Mouse (Mus musculus) macrophage (primary cell): Measurements from ENCODE around the gene Tiam1. TPM values are rescaled to one million over a fixed set of nuclear protein-coding genes. Genes with fewer than 3 reads are reported as not detected.

Experiments used
- H3K27ac ChIP-seq: fragments of 350-480 bp; formaldehyde crosslinking; 2 replicates; pipeline ENCODE4 v1.9.0; 2021
- H3K36me3 ChIP-seq: fragments of 350-480 bp; formaldehyde crosslinking; 2 replicates; pipeline ENCODE4 v1.9.0; 2021; ENCODE audit errors: inconsistent target
- H3K4me3 ChIP-seq: fragments of 350-480 bp; formaldehyde crosslinking; 2 replicates; pipeline ENCODE4 v1.9.0; 2021; ENCODE audit errors: inconsistent target
- H3K79me2 ChIP-seq: fragments of 350-480 bp; formaldehyde crosslinking; 2 replicates; pipeline ENCODE4 v1.9.0; 2021; ENCODE audit errors: inconsistent target
- WGBS: methylation state at CpG from one replicate; pipeline ENCODE4 v1.1.7; 2026; ENCODE audit warnings: inconsistent platforms; ENCODE audit not compliant: missing documents; 5-methylcytosine and 5-hydroxymethylcytosine counted together
- polyA plus RNA-seq: library from polyadenylated mRNA; stranded (reverse); fragments of 250-400 nt; gene quantifications from 3 replicates; pipeline ENCODE4 v1.2.4, GENCODE M21; 2018; ENCODE audit warnings: inconsistent platforms

Gene Tiam1
- polyA plus RNA-seq, 1 experiment from 2014 or later = 3.5 TPM

DNA sequence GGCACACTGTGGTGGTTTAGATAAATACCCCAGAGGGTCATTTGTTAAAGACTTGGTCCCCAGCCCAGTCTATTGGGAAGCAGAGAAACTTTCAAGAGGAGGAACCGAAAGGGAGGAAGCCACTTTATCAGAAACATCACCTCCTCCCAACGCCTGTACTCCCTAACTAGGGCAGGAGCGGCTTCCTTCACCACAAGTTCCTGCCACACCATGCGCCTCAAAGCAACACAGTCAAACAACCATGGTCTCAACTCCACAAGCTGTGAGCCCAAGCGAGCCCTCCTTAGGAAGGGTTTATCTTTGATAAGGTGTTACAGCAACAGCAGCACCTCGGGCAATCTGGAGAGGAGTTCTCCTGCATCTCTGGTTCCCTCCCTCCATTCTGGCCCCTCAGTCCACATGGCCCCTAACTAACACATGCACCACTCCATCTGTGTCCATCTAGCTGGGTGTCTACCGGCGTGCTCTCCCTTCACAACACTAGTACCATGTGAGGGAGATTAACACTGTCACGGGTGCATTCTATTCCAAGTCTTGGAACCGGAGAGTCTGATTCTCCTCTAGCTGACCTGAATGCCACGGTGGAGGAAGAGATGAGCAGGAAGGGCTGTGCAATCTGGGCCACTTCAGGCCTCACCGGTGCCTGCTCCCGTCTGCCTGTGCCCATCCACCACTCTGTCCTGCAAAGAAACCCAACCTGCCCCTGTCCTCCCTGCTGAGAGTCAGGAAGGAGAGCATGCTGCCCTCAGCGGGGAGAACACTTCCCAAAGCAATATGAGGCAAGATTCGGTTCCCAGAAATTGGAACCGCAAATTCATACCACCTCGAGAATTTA is 149.4 kb downstream of the Tiam1 start:
- WGBS = 30% methylated on average over 17 of the region's 17 CpGs
- H3K79me2 ChIP-seq = no peaks in the 10 kb centered on the region
- no peaks in the 10 kb centered on the region for H3K36me3 ChIP-seq
- no peak overlapping the region for H3K4me3 ChIP-seq
- no peak overlapping the region for H3K27ac ChIP-seq

GRCm38 (mm10) chr16:89993506-89993905 is 150.1 kb downstream of the Tiam1 start:
- no peak overlapping the region for H3K4me3 ChIP-seq
- H3K79me2 ChIP-seq = no peaks in the 10 kb centered on the region
- H3K27ac ChIP-seq = no peak overlapping the region
- no peaks in the 10 kb centered on the region for H3K36me3 ChIP-seq
- WGBS = 57% methylated on average over 4 of the region's 4 CpGs

- no peak overlapping the region for H3K27ac ChIP-seq
- H3K4me3 ChIP-seq = no peak overlapping the region
- H3K36me3 ChIP-seq = no peaks in the 10 kb centered on the region
- no peaks in the 10 kb centered on the region for H3K79me2 ChIP-seq
- 87% methylated on average over 11 of the region's 12 CpGs for WGBS
Observed at GRCm38 (mm10) chr16:89991701-89992152, 151.8 kb downstream of the Tiam1 start.

DNA sequence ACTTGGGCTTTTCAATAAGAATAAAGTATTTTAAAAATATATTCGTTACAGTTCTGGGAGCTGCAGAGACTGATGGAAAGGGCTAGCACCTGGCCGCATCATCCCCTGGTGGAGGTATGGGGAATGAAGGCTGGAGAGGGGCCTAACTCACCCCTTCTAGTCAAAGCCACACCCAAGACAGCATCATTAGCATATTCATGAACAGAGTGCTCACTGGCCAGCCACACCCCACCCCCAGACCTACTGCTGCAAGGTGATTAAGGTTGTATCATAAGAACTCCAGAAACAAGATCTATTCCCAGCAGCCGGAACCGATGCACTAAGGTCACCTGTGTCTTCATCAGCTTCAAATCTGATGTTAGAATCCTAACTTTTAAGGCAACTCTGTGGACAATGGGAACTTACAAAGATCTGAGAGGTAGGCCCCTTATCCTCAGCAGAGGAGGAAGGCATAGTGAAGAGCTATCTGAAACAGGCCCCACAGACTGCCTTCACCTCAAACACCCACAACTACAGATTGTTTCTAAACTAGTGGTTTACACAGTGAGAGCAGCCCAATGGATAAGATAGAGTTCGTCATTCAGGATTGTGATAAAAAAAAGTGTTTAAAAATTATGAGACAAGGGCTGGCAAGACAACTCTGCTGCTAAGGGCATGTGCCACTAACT is 153.1 kb downstream of the Tiam1 start:
- no peak overlapping the region for H3K4me3 ChIP-seq
- H3K79me2 ChIP-seq = no peaks in the 10 kb centered on the region
- H3K36me3 ChIP-seq = no peaks in the 10 kb centered on the region
- no peak overlapping the region for H3K27ac ChIP-seq
- 96% methylated on average over 5 of the region's 5 CpGs for WGBS

DNA sequence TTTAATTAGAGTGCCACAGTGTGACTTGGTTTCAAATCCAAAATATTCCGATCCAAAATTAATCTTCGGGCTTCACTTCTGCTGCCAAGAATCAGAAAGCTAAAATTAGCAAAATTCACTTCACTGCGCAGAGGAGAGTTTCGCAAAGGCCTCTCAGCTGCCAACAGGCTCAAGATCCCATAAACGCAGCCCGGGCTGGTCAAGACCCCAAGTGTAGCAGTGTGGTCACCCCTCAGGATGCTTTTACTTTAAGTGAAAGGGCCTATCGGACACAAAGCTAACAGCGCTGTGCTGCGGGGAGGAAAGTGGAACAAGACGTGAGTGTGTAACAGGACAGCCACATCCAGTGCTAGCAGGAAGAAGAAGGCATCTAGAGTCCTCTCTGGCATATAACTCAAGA is 153.8 kb downstream of the Tiam1 start:
- H3K79me2 ChIP-seq = no peaks in the 10 kb centered on the region
- H3K36me3 ChIP-seq = no peaks in the 10 kb centered on the region
- H3K4me3 ChIP-seq = no peak overlapping the region
- no peak overlapping the region for H3K27ac ChIP-seq
- 88% methylated on average over 10 of the region's 10 CpGs for WGBS

DNA sequence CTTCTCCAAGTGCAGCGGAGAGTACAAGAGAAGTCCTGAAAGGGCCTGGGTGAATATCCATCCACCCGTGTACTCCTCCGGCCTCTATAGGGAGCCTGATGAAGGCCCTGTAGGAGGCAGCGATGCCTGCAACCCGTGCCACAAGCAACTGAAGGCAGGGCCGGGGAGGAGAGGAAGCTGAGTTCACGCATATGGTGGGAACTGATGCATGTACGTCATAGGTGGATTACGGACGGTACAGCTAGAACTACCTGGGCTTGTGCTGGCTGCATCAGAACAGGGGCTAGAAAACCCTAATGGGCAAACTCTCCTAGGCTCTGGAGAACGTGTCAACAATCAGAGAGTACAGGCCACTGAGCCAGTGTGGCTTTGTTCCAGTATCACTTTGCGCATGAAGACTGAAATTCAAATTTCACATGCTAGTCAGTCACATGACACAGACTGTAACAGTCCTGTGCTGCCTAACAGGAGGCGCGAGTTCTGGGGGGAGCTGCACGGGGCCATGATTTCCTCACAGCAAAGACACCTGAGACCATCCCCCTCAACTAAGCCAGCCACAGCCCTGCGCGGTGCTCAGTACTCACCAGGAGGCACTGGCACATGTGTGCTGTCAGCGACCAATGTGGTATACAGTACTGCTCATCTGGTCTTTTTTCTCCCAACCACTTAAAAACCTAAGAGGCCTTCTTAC is 156.8 kb downstream of the Tiam1 start:
- H3K4me3 ChIP-seq = no peak overlapping the region

GRCm38 (mm10) chr16:89985702-89986481 is 157.7 kb downstream of the Tiam1 start:
- WGBS = 10% methylated on average over 20 of the region's 20 CpGs
- Histone ChIP-seq H3K4me3 (peak overlapping the region; percentile 2; the same call in 1 of the 2 replicates), H3K27ac (peak overlapping the region; percentile 24), H3K36me3 (no peaks in the 10 kb centered on the region), H3K79me2 (no peaks in the 10 kb centered on the region)

More for the DNA sequence above, 156.8 kb downstream of the Tiam1 start:
- H3K27ac ChIP-seq = peak overlapping the region; percentile 24; the same call in 1 of the 2 replicates
- WGBS = 47% methylated on average over 18 of the region's 18 CpGs
- no peaks in the 10 kb centered on the region for H3K79me2 ChIP-seq
- no peaks in the 10 kb centered on the region for H3K36me3 ChIP-seq

GRCm38 (mm10) chr16:89980075-89980744 is 163.4 kb downstream of the Tiam1 start:
- Histone ChIP-seq H3K4me3 (no peak overlapping the region), H3K27ac (peak overlapping the region; percentile 27; the same call in 1 of the 2 replicates), H3K36me3 (no peaks in the 10 kb centered on the region), H3K79me2 (no peaks in the 10 kb centered on the region)
- 37% methylated on average over 11 of the region's 11 CpGs for WGBS

DNA sequence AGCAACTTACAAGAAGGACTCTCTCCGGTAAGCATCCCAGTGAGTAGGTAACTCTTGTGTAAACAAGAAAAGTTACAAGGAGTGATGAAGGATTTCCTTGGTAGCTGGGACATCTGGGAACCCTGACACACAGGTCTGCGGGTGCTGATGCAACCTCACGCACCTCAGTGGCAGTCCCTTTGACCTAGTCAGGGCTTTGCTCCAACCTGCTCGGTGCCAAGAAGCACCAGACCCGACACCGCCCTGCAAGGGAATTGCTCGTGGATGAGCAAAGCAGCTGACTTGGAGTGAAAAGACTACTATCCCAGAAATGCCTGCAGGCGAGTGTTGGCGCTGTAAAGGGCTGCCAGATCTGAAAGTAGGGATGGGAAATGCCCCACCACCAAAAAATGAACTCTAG is 168.1 kb downstream of the Tiam1 start:
- Histone ChIP-seq H3K4me3 (no peak overlapping the region), H3K36me3 (no peaks in the 10 kb centered on the region), H3K27ac (no peak overlapping the region), H3K79me2 (no peaks in the 10 kb centered on the region)
- WGBS = 98% methylated on average over 9 of the region's 9 CpGs

DNA sequence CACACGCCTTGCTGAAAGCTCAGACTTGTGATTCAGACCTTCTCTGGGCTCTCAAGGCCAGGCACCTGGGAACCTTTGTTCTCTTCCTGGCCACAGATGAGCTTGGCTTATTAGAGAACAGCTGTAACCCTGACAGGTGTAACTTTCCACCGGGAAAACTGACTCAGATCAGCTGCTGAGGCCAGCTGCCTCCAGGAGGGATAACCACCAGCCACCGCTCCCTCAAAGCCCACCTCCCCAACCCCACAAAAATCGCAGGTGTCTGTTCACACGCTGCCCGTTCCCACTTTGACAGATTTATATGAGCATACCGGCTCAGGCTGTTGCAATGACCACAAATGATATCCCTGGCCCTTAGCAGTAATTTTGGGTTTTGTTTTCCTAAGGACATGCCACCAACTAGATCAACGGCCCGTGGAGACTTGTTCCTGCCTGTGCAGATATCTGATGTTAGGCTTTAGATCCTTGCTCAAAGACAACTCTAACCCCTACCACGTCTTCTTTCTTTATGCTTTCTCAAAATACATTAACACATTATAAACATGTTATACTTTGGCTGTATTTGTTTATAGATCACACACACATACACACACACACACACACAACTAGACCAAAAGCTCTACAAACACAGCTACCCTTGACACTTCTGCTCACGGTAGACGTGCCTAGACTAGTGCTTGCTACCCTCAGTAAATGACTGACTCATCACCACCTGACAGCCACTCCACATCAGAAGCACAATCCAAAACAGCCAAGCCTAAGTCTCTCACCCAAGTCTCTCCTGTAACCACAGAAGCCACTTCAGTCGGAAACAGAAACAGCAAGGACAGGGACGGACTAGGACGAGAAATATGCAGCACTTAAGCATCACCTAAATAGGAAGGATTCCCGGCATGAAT is 169.5 kb downstream of the Tiam1 start:
- H3K27ac ChIP-seq = no peak overlapping the region
- H3K79me2 ChIP-seq = no peaks in the 10 kb centered on the region
- H3K36me3 ChIP-seq = no peaks in the 10 kb centered on the region
- no peak overlapping the region for H3K4me3 ChIP-seq
- 82% methylated on average over 16 of the region's 16 CpGs for WGBS

DNA sequence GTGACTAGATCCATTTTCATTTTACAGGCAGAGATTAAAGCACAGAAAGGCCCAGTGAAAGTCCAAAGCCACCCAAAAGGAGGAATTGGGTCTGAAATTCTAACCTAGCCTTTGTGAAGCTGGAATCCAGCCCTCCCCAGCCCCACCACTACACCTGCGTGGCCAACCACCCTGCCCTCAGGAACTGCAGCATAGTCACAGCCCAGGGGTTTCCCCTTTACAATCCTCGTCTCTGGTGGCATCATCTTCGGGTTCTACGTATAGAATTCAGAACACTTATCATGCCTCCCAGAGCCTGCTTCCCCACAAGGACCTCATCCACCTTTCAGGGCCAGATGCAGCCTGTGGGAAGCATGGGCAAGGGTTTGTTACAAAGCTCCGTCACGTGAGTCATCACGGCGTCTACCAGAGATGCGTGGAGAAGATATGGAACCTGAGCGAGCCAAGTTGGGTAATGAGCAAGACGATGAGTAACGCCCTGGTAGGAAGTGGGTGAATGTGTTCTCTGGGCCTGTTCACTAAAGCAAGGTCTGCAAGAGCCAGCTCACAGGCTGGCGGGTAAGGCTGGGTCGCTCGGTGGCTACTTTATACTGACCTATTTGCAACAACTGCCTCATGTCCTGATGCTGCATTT is 170.6 kb downstream of the Tiam1 start:
- Histone ChIP-seq H3K4me3 (no peak overlapping the region), H3K79me2 (no peaks in the 10 kb centered on the region), H3K36me3 (no peaks in the 10 kb centered on the region), H3K27ac (no peak overlapping the region)
- WGBS = 27% methylated on average over 15 of the region's 15 CpGs

DNA sequence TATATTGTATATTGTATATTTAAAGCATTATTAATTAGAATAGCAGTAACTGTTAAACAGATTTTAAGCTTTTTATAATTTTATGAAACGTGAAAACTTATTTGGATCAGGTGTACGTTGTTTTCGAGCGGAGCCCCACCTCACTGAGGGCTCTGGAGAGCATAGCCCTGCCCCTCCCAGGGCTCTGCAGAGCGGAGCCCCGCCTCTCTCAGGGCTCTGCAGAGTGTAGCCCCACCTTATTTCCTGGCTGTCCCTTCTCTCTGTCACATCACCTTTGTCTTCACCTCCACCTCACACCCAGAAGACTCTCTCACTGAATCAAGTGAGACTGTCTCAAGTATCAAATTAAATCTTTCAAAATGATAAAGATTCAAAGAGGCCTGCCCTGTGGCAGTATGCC is 171.6 kb downstream of the Tiam1 start:
- no peak overlapping the region for H3K27ac ChIP-seq
- H3K79me2 ChIP-seq = no peaks in the 10 kb centered on the region
- 96% methylated on average over 6 of the region's 6 CpGs for WGBS
- H3K36me3 ChIP-seq = no peaks in the 10 kb centered on the region
- H3K4me3 ChIP-seq = no peak overlapping the region

GRCm38 (mm10) chr16:89968058-89968457 is 175.5 kb downstream of the Tiam1 start:
- H3K79me2 ChIP-seq = no peaks in the 10 kb centered on the region
- H3K36me3 ChIP-seq = no peaks in the 10 kb centered on the region
- H3K4me3 ChIP-seq = no peak overlapping the region
- WGBS = 95% methylated on average over 6 of the region's 6 CpGs
- H3K27ac ChIP-seq = no peak overlapping the region
